Mouse (Mus musculus): ENCODE data around the gene Cog4. TPM values are rescaled to one million over a fixed set of nuclear protein-coding genes. Genes with fewer than 3 reads are reported as not detected.
A peak's percentile ranks its signal among the peaks of the same experiment; 100 is the strongest.
"Not testable (repeated sequence)": the region's sequence is repeated elsewhere in the genome, so short reads cannot be mapped to it uniquely, and the experiment has no call there.

The Cog4 gene
- polyA plus RNA-seq, 1 experiment from 2014 or later, result 67.1 TPM

DNA sequence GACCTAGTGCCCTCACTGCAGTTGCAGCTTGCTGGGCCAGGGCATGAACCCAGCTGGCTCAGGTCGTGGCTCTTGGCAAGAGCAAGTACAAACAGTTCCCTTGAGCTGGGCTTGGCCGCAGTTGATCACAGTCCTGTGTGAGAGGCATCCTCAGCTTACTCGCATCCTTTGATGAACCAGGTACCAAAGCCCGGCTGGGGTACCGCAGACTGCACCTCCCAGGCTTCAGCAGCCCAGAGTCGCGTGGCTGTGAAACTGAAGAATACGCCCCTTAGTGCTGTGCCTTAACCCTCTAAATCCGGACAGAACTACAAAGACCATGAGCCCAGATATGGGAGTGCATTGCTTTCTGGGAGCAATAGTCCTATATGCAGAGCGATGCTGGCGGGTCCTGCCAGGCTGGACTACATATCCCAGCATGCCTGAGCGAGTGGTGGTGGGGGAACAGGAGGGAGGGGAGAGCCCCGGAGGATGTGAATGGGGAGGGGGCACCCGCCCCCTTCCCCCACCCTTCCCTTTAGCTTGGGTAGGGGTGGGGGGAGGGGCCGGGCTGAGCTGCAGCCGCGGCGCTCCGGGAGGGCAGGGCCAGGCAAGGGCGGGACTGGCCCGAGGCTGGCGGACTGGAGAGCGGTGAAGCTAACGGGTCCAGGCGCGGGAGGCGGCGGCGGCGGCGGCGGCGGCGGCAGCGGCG is 73.1 kb downstream of the Cog4 start, which contains the start of gene St3gal2:
Gene St3gal2, plus strand, starts transcription at position 582 of the 691 bp plus-strand sequence.
- H3K9ac ChIP-seq (replicated peaks), result peak within 1 kb of the TSS; percentile 92
- peak within 1 kb of the TSS; percentile 85 for H3K4me2 ChIP-seq (replicated peaks)
- no peaks in the 10 kb centered on the region for H3K36me3 ChIP-seq
- under 1% methylated on average over 27 of the region's 36 CpGs for WGBS
- H3K4me3 ChIP-seq, result peak within 1 kb of the TSS; percentile 90
- peaks cover 24% of the 10 kb centered on the region for H3K4me1 ChIP-seq
- H3K27ac ChIP-seq (replicated peaks), result peak within 1 kb of the TSS; percentile 85
- peak; percentile 99 for ATAC-seq (replicated peaks)
- no peaks in the 10 kb centered on the region for H3K9me3 ChIP-seq
- H3K27me3 ChIP-seq, result no peaks in the 10 kb centered on the region

DNA sequence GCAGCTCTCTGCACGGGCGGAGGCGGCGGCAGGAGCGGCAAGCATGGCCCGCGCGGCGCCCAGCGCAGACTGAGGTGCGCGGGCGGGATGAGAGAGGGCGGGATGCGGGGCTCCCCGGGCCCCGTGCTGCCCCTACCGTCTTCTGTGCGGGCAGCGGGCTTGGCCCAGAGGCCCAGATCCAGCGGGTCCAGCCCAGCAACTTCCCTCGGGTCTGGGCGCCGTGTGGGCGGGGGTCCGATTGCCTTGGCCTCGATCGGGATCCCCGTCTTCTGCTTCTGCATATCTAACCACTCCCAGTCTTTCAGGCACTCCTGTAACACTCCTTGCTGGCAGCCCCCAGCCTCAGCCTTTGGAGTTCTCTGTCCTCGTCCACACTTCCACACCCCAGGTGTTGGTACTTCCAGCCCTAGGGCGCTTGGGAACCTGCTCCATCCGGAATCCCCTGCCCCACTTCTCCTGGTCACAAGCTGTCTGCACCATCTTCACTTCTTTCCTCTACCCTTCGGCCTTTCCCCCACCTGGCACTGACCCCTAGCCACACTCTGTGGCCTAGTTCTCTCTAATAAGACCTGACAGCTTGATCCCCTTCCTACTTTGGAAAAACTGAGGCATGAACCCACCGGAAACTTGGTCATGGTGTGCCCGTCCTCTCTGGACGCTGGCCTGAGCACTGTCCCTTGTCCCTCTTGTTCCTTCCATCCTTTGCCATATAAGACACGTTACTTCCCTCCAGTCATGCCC is 73.8 kb downstream of the Cog4 start:
- ATAC-seq (replicated peaks), result peak; percentile 39
- no peaks in the 10 kb centered on the region for H3K27me3 ChIP-seq
- 2% methylated on average over 30 of the region's 37 CpGs for WGBS

DNA sequence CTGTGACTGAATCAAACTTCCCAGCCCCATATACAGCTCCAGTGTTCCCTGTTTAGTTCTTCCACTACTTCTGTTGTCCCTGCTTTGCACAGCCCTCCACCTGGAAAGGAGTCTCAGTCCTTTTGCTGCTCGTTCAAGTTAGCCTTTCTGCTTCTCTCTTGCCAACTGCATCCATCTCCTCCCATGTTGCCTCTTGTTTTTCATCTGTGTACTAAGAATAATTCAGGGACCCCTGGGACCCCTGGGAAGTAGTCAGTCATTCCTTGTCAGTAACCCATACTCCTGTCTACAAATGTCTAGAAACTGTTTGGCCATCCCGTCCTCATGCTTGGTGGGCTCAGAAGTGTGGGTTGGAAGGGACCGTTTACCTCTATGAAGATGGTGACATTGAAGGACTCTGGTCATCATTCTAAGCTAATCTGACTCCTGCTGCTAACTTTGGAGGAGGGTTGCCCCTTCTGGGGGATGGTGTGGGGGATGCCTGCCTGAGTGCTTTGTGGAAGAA is 74.4 kb downstream of the Cog4 start:
- Histone ChIP-seq H3K9me3 (no peaks in the 10 kb centered on the region), H3K4me2 (replicated peaks) (peak overlapping the region; percentile 85), H3K27me3 (no peaks in the 10 kb centered on the region), H3K9ac (replicated peaks) (peak overlapping the region; percentile 92), H3K4me1 (peaks cover 24% of the 10 kb centered on the region), H3K27ac (replicated peaks) (no peak overlapping the region), H3K4me3 (peak overlapping the region; percentile 90), H3K36me3 (no peaks in the 10 kb centered on the region)
- ATAC-seq (replicated peaks), result no peak
- 37% methylated on average over 3 of the region's 3 CpGs for WGBS

More for the DNA sequence above, 73.8 kb downstream of the Cog4 start:
- Histone ChIP-seq H3K9ac (replicated peaks) (peak overlapping the region; percentile 92), H3K9me3 (no peaks in the 10 kb centered on the region), H3K4me3 (peak overlapping the region; percentile 90), H3K27ac (replicated peaks) (peak overlapping the region; percentile 85), H3K36me3 (no peaks in the 10 kb centered on the region), H3K4me2 (replicated peaks) (peak overlapping the region; percentile 85), H3K4me1 (peaks cover 24% of the 10 kb centered on the region)

DNA sequence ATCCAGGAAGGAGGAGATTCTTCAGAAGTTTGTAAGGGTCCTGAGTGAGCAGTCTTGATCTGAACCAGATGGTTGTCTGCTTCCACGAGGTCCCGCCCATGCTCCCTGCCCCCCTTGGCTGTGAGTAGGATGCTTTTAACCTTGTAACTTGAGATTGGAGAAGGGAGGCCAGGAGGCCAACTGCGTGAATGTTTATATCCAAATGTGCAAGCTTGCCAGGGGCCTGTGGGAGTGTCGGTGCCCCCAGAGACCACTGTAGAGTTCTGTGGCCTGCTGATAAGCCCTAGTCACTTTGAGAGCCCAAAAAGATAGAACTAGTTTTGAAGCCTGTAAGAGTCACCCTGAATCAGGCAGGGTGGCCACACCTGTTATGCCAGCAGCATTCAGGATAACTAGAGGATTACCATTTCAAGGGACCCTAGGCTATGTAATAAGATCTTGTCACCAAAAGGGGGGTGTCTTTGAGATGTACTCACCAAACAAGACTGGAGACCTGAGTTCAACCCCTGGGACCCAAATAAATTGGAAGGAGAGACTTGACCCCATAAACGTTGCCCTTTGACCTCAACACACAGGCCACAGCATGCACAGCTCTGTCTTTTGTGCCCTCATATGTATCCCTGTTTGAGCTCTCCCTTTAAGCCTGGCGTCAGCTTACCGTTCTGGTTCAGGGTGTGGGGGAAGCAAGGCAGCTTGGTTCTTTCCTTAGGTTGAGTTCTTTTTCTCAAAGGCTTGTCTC is 75.3 kb downstream of the Cog4 start:
- Histone ChIP-seq H3K4me1 (peaks cover 28% of the 10 kb centered on the region), H3K36me3 (no peaks in the 10 kb centered on the region), H3K9ac (replicated peaks) (0 out of 2 replicates have a peak overlapping the region, but pooled peaks have one; percentile 92), H3K4me2 (replicated peaks) (peak overlapping the region; percentile 85), H3K4me3 (peak overlapping the region; percentile 90; the same call in 1 of the 2 replicates), H3K27ac (replicated peaks) (no peak overlapping the region), H3K9me3 (no peaks in the 10 kb centered on the region), H3K27me3 (no peaks in the 10 kb centered on the region)
- no peak for ATAC-seq (replicated peaks)
- WGBS, result 52% methylated on average over 7 of the region's 7 CpGs

GRCm38 (mm10) chr8:110925691-110926140 is 79.3 kb downstream of the Cog4 start:
- H3K27me3 ChIP-seq, result no peaks in the 10 kb centered on the region
- ATAC-seq (replicated peaks), result no peak
- no peak overlapping the region for H3K9ac ChIP-seq (replicated peaks)
- no peaks in the 10 kb centered on the region for H3K9me3 ChIP-seq
- no peak overlapping the region for H3K4me3 ChIP-seq
- no peak overlapping the region for H3K27ac ChIP-seq (replicated peaks)
- 86% methylated on average over 8 of the region's 8 CpGs for WGBS
- no peaks in the 10 kb centered on the region for H3K36me3 ChIP-seq
- no peak overlapping the region for H3K4me2 ChIP-seq (replicated peaks)
- peaks cover 23% of the 10 kb centered on the region for H3K4me1 ChIP-seq

DNA sequence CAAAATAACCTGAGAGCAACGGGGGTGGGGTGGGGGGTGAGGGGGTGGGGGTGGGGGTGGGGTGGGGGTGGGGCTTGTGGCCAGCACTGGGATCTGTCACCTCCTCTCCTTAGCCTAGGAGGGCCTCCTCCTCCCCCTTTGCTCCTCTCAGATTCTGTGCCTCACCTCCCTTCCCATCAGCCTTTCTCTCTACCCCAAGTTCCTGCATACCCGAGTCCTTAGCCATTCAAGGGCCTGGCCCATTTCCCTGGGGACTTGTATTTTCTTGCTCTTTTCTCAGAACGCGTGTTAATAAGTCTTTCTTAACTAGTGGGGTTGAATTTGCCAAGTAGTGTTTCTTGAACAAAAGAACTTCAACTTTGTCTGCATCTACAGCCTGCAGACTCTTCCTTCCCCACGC is 80.3 kb downstream of the Cog4 start:
- ATAC-seq (replicated peaks), result no peak
- no peaks in the 10 kb centered on the region for H3K9me3 ChIP-seq
- no peak overlapping the region for H3K4me2 ChIP-seq (replicated peaks)
- peaks cover 13% of the 10 kb centered on the region for H3K4me1 ChIP-seq
- no peaks in the 10 kb centered on the region for H3K36me3 ChIP-seq
- H3K27me3 ChIP-seq, result no peaks in the 10 kb centered on the region
- no peak overlapping the region for H3K27ac ChIP-seq (replicated peaks)
- 55% methylated on average over 5 of the region's 5 CpGs for WGBS
- no peak overlapping the region for H3K4me3 ChIP-seq
- no peak overlapping the region for H3K9ac ChIP-seq (replicated peaks)

DNA sequence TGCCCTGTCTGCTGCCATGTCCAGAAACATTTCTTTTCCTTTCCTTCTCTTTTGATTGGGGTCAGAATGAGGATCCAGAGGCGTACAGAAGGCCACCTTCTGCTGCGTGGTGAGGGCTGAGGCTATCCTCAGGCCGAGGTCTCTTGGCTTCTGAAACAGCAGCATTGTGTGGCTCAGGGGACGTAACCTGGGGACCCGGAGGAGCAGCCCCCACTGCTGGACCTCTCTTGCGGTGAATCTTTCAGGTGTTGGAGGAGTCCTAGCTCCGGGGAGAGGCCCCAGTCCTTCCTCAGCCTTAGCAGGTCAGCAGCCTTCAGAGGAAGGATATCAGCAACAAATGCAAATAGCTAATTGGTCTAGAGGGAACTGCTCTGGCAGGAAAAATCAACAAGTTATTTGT is 82.0 kb downstream of the Cog4 start:
- Histone ChIP-seq H3K4me1 (peaks cover 10% of the 10 kb centered on the region), H3K9me3 (no peaks in the 10 kb centered on the region), H3K27ac (replicated peaks) (no peak overlapping the region), H3K9ac (replicated peaks) (no peak overlapping the region), H3K4me3 (no peak overlapping the region), H3K4me2 (replicated peaks) (no peak overlapping the region), H3K36me3 (no peaks in the 10 kb centered on the region), H3K27me3 (no peaks in the 10 kb centered on the region)
- ATAC-seq (replicated peaks), result no peak
- 87% methylated on average over 7 of the region's 7 CpGs for WGBS

DNA sequence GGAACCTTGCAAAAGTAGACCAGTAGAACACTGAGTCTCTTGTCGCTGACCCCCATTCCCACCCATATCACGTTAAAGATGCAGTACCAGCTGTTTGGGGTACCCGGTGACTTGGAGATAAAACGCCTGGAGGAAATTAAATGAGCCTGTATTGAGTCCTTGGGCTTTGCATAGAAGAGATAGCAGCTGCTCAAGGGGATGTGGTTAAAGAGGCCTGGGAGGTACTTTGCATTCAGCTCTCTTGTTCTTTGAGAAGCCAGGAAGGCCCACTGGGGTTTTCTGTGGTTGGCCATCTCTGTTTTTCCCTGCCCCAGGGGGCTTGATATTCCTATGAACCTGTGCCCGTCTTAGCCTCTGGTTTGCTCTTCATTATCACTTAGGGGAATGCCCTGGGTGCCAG is 82.7 kb downstream of the Cog4 start:
- Histone ChIP-seq H3K4me1 (peaks cover 10% of the 10 kb centered on the region), H3K9me3 (no peaks in the 10 kb centered on the region), H3K9ac (replicated peaks) (no peak overlapping the region), H3K4me2 (replicated peaks) (no peak overlapping the region), H3K27ac (replicated peaks) (no peak overlapping the region), H3K27me3 (no peaks in the 10 kb centered on the region), H3K36me3 (no peaks in the 10 kb centered on the region), H3K4me3 (no peak overlapping the region)
- no peak for ATAC-seq (replicated peaks)
- whole genome bisulfite sequencing, result 75% methylated on average over 5 of the region's 5 CpGs

DNA sequence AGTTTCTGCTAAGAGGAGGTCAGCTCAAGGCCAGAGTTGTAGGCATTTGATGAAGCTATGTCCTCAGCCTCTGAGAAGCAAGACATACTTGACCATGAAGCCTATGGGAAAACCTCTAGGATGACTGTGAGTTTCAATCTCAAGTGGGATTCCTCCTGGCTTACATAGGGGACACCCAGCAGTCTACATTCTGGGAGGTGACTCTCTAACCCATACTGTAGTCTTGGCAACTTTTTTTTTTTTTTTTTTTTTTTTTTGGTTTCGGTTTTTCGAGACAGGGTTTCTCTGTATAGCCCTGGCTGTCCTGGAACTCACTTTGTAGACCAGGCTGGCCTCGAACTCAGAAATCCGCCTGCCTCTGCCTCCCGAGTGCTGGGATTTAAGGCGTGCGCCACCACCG is 83.3 kb downstream of the Cog4 start:
- not testable (repeated sequence) for H3K4me3 ChIP-seq; H3K27ac ChIP-seq (replicated peaks); H3K4me2 ChIP-seq (replicated peaks); H3K27me3 ChIP-seq; H3K36me3 ChIP-seq; H3K9me3 ChIP-seq; H3K9ac ChIP-seq (replicated peaks); ATAC-seq (replicated peaks)
- WGBS, result 97% methylated on average over 8 of the region's 8 CpGs
- H3K4me1 ChIP-seq, result peaks cover 10% of the 10 kb centered on the region

- peaks cover 8% of the 10 kb centered on the region for H3K4me1 ChIP-seq
- H3K27me3 ChIP-seq, result no peaks in the 10 kb centered on the region
- H3K36me3 ChIP-seq, result no peaks in the 10 kb centered on the region
- no peak overlapping the region for H3K4me3 ChIP-seq
- no peak overlapping the region for H3K27ac ChIP-seq (replicated peaks)
- no peaks in the 10 kb centered on the region for H3K9me3 ChIP-seq
- no peak overlapping the region for H3K9ac ChIP-seq (replicated peaks)
- H3K4me2 ChIP-seq (replicated peaks), result no peak overlapping the region
- ATAC-seq (replicated peaks), result no peak
- WGBS, result 71% methylated on average over 12 of the region's 12 CpGs
These were observed 85.0 kb downstream of the Cog4 start for GRCm38 (mm10) chr8:110931176-110931939.
